Mouse (Mus musculus): ENCODE results near the gene Ceacam11. TPM values are rescaled to one million over a fixed set of nuclear protein-coding genes. Genes with fewer than 3 reads are reported as not detected.
"Not testable (repeated sequence)": the region's sequence is repeated elsewhere in the genome, so short reads cannot be mapped to it uniquely, and the experiment has no call there.

Gene Ceacam11
- polyA plus RNA-seq (2015; fragmentation: Nextera tagmentation; extraction: Ambion mirVana), result not detected in 2 replicates

GRCm38 (mm10) chr7:17971824-17972223, at the start of gene Ceacam11:
TSS of gene Ceacam11 (plus strand) at chr7:17972124.
- WGBS, result 72% methylated on average over 4 of the region's 4 CpGs
- H3K4me3 ChIP-seq (ENCODE audit: low read depth, low read length), result no peak within 1 kb of the TSS

GRCm38 (mm10) chr7:18001131-18001530, 29.2 kb downstream of the Ceacam11 start:
- not testable (repeated sequence) for H3K27me3 ChIP-seq (replicated peaks; ENCODE audit: insufficient read depth, low read length); H3K4me2 ChIP-seq (replicated peaks; ENCODE audit: low read depth, low read length); H3K4me1 ChIP-seq (ENCODE audit: insufficient read depth, low read depth, low read length); ATAC-seq; H3K27ac ChIP-seq (ENCODE audit: low read length); H3K4me3 ChIP-seq (ENCODE audit: low read depth, low read length); H3K9ac ChIP-seq (replicated peaks; ENCODE audit: low read depth); DNase-seq (ENCODE audit: low spot score); H3K36me3 ChIP-seq (ENCODE audit: insufficient read depth, low read length); H3K9me3 ChIP-seq (ENCODE audit: low read length)
- WGBS, result 88% methylated on average over 1 of the region's 1 CpGs

More at GRCm38 (mm10) chr7:17971824-17972223, at the start of gene Ceacam11:
- Histone ChIP-seq H3K9me3 (ENCODE audit: low read length) (0 out of 2 replicates have a peak, but pooled peaks cover 4% of the 10 kb centered on the region), H3K36me3 (ENCODE audit: insufficient read depth, low read length) (no peaks in the 10 kb centered on the region), H3K9ac (replicated peaks; ENCODE audit: low read depth) (no peak within 1 kb of the TSS), H3K27ac (ENCODE audit: low read length) (no peak within 1 kb of the TSS), H3K4me2 (replicated peaks; ENCODE audit: low read depth, low read length) (no peak within 1 kb of the TSS), H3K27me3 (replicated peaks; ENCODE audit: insufficient read depth, low read length) (no peaks in the 10 kb centered on the region), H3K4me1 (ENCODE audit: insufficient read depth, low read depth, low read length) (no peaks in the 10 kb centered on the region)
- no peak for ATAC-seq
- no peak for DNase-seq (ENCODE audit: low spot score)
- TF ChIP-seq CTCF (IDR thresholded peaks at IDR 0.05) (no peak), EP300 (IDR thresholded peaks at IDR 0.05) (no peak)

- H3K27me3 ChIP-seq (replicated peaks; ENCODE audit: insufficient read depth, low read length), result no peaks in the 10 kb centered on the region
- H3K4me2 ChIP-seq (replicated peaks; ENCODE audit: low read depth, low read length), result no peak within 1 kb of the TSS
- H3K9ac ChIP-seq (replicated peaks; ENCODE audit: low read depth), result no peak within 1 kb of the TSS
- no peak within 1 kb of the TSS for H3K4me3 ChIP-seq (ENCODE audit: low read depth, low read length)
- no peak for ATAC-seq
- no peak for DNase-seq (ENCODE audit: low spot score)
- H3K9me3 ChIP-seq (ENCODE audit: low read length), result no peaks in the 10 kb centered on the region; the same call in 1 of the 2 replicates
- TF ChIP-seq EP300 (IDR thresholded peaks at IDR 0.05) (no peak), CTCF (IDR thresholded peaks at IDR 0.05) (no peak)
- no peaks in the 10 kb centered on the region for H3K4me1 ChIP-seq (ENCODE audit: insufficient read depth, low read depth, low read length)
- 67% methylated on average over 4 of the region's 4 CpGs for WGBS
- H3K36me3 ChIP-seq (ENCODE audit: insufficient read depth, low read length), result no peaks in the 10 kb centered on the region
- no peak within 1 kb of the TSS for H3K27ac ChIP-seq (ENCODE audit: low read length)
Observed at GRCm38 (mm10) chr7:18009589-18009988, 37.7 kb downstream of the Ceacam11 start, which contains the start of gene Ceacam13. TSS of gene Ceacam13 (plus strand) at chr7:18009889.

Small RNA genes within 50 kb of the gene (microRNA-seq; reads per million reads assigned to microRNA genes)
- not detected for gene Gm22414

Other genes starting within 250 kb of the Ceacam11 start
- not detected in 2 replicates for gene Ceacam14, start 159.5 kb upstream of the Ceacam11 start, polyA plus RNA-seq (2015; fragmentation: Nextera tagmentation; extraction: Ambion mirVana)
- gene Gm5155, start 100.4 kb upstream of the Ceacam11 start, polyA plus RNA-seq (2015; fragmentation: Nextera tagmentation; extraction: Ambion mirVana), result not detected in 2 replicates
- not detected in 2 replicates for gene Ceacam13, start 37.8 kb downstream of the Ceacam11 start, polyA plus RNA-seq (2015; fragmentation: Nextera tagmentation; extraction: Ambion mirVana)
- not detected in 2 replicates for gene Ceacam12, start 93.8 kb downstream of the Ceacam11 start, polyA plus RNA-seq (2015; fragmentation: Nextera tagmentation; extraction: Ambion mirVana)
- gene Igfl3, start 204.4 kb downstream of the Ceacam11 start, polyA plus RNA-seq (2015; fragmentation: Nextera tagmentation; extraction: Ambion mirVana), result not detected in 2 replicates

All from lung, postnatal 0 days (tissue).